Mouse (Mus musculus) hindbrain, embryonic 13.5 days (tissue): Measurements from ENCODE around the gene Vmn1r59. TPM values are rescaled to one million over a fixed set of nuclear protein-coding genes. Genes with fewer than 3 reads are reported as not detected.
"Not testable (repeated sequence)": the region's sequence is repeated elsewhere in the genome, so short reads cannot be mapped to it uniquely, and the experiment has no call there.

Source experiments
- ATAC-seq: fragments of 200-750 bp; cut with Nextera tagmentation; 2 replicates; pipeline ENCODE4 v1.8.0; 2017; ENCODE audit warnings: moderate TSS enrichment; ENCODE audit not compliant: low FRiP score
- H3K27ac ChIP-seq: fragments of 300-500 bp; sonication (generic); 2 replicates; pipeline ENCODE4 v1.5.1; 2015; ENCODE audit warnings: inconsistent platforms, mild to moderate bottlenecking, moderate library complexity
- H3K27me3 ChIP-seq: fragments of 300-500 bp; sonication (generic); 2 replicates; pipeline ENCODE4 v1.6.1; 2015; ENCODE audit warnings: mild to moderate bottlenecking, inconsistent platforms
- H3K36me3 ChIP-seq: fragments of 300-500 bp; sonication (generic); 2 replicates; pipeline ENCODE4 v1.6.1; 2015; ENCODE audit warnings: mild to moderate bottlenecking, inconsistent platforms
- H3K4me1 ChIP-seq: fragments of 300-500 bp; sonication (generic); replicated peaks from 2 replicates; pipeline ENCODE4 v1.6.1; 2015; ENCODE audit warnings: inconsistent platforms
- H3K4me2 ChIP-seq: fragments of 300-500 bp; sonication (generic); 2 replicates; pipeline ENCODE4 v1.6.1; 2015; ENCODE audit warnings: inconsistent platforms, mild to moderate bottlenecking, moderate library complexity
- H3K4me3 ChIP-seq: fragments of 300-500 bp; sonication (generic); 2 replicates; pipeline ENCODE4 v1.5.1; 2015; ENCODE audit warnings: mild to moderate bottlenecking, inconsistent platforms
- H3K9ac ChIP-seq: fragments of 300-500 bp; sonication (generic); 2 replicates; pipeline ENCODE4 v1.6.1; 2015; ENCODE audit warnings: mild to moderate bottlenecking, inconsistent platforms
- H3K9me3 ChIP-seq: fragments of 300-500 bp; sonication (generic); 2 replicates; pipeline ENCODE4 v1.6.1; 2016; ENCODE audit warnings: inconsistent platforms
- WGBS: fragments of 180-500 bp; shearing (Covaris S2); methylation state at CpG from one replicate; pipeline ENCODE4 v1.1.7; 2015; 5-methylcytosine and 5-hydroxymethylcytosine counted together
- polyA plus RNA-seq: library from polyadenylated mRNA; unstranded; fragments of >200 nt; fragmentation: Nextera tagmentation; extraction: Ambion mirVana; gene quantifications from 2 replicates; pipeline ENCODE4 v1.2.1, GENCODE M21; 2015

Vmn1r59 gene
- not detected in 2 replicates for polyA plus RNA-seq

DNA sequence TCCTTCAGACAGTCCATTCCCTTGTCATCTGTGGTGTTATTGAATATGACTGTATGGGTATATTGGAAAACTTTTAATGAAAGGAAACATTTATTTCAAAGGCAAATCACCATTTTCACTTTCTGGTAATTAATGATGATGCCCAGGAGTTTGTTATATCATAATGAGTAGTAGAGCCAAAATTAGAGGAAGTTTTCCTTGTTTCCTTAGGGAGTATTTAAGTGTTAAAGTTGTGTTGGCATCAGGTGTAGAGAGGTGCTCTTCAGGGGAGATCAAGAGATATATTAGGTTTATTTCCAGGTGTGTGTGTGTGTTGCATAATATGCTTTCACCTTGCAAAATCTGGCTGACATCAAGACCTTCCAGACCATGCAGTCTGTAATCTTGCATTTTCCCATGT is at the start of gene Vmn1r59:
Vmn1r59 (minus strand) TSS at position 101 of the 400 bp plus-strand sequence.
- ATAC-seq: no peak
- Histone ChIP-seq H3K27ac (no peak within 1 kb of the TSS), H3K27me3 (no peaks in the 10 kb centered on the region)

DNA sequence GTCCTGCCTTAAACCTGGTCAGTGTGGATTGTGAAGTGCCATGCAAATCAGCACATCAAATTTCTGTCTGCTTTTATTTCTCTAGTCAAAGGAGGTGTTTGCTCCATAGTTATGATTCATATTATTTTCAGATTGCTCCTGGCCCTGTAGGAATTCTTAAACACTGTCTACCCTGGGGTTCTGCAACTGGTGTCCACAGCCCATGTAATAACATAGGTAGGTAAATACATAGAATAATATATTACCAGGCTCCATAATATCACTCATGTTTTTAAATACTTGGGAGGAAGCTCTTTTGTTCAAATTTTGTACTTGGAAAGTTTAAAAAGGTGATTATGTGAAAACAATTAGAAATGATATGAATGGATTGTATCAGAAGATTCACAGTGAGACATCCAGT is 37.3 kb upstream of the Vmn1r59 start, which contains the start of gene Vmn2r28:
Vmn2r28 (minus strand) TSS at position 101 of the 400 bp plus-strand sequence.
- not testable (repeated sequence) for H3K4me1 ChIP-seq, ATAC-seq, H3K9ac ChIP-seq, H3K4me3 ChIP-seq, H3K27ac ChIP-seq, H3K27me3 ChIP-seq, H3K36me3 ChIP-seq, H3K9me3 ChIP-seq, H3K4me2 ChIP-seq

More for the DNA sequence above, at the start of gene Vmn1r59:
- Histone ChIP-seq H3K4me2 (no peak within 1 kb of the TSS), H3K4me3 (no peak within 1 kb of the TSS), H3K4me1 (no peaks in the 10 kb centered on the region), H3K9ac (no peak within 1 kb of the TSS), H3K9me3 (peaks cover 31% of the 10 kb centered on the region), H3K36me3 (no peaks in the 10 kb centered on the region)

GRCm38 (mm10) chr7:5454011-5454410 is 2.6 kb downstream of the Vmn1r59 start:
- H3K9ac ChIP-seq, H3K4me2 ChIP-seq, H3K27ac ChIP-seq, H3K4me1 ChIP-seq, ATAC-seq, H3K4me3 ChIP-seq, H3K27me3 ChIP-seq, H3K36me3 ChIP-seq: not testable (repeated sequence)
- 83% methylated on average over 3 of the region's 3 CpGs for WGBS
- peaks cover 27% of the 10 kb centered on the region for H3K9me3 ChIP-seq

DNA sequence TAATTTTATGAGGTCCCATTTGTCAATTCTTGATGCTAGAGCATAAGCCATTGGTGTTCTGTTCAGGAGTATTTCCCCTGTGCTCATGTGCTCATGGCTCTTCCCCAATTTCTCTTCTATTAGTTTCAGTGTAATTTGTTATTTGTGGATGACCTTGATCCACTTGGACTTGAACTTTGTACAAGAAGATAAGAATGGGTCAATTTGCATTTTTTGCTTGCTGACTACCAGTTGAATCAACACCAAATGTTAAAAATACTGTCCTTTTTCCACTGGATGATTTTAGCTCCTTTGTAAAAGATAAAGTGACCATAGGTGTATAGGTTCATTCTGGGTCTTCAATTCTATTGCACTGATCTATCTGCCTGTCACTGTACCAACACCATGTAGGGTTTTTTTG is 7.9 kb downstream of the Vmn1r59 start:
- H3K36me3 ChIP-seq: no peaks in the 10 kb centered on the region
- no peak for ATAC-seq
- H3K27ac ChIP-seq: no peak overlapping the region
- peaks cover 20% of the 10 kb centered on the region for H3K9me3 ChIP-seq
- no peak overlapping the region for H3K4me3 ChIP-seq
- no peak overlapping the region for H3K4me2 ChIP-seq
- H3K4me1 ChIP-seq: no peaks in the 10 kb centered on the region
- H3K27me3 ChIP-seq: no peaks in the 10 kb centered on the region
- H3K9ac ChIP-seq: no peak overlapping the region

DNA sequence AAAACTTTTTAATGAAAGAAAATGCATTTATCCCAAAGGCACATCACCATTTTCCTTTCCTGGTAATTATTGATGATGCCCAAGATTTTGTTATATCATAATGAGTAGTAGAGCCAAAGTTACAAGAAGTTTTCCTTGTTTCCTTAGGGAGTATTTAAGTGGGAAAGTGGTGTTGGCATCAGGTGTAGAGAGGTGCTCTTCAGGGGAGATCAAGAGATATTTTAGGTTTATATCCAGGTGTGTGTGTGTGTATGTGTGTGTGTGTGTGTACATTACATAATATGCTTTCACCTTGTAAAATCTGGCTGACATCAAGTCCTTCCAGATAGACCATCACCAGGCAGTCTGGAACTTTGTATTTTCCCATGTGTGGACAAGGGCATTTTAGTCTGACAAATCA is 43.3 kb downstream of the Vmn1r59 start, which contains the start of gene Vmn1r58:
Vmn1r58 (minus strand) TSS at position 101 of the 400 bp plus-strand sequence.
- not testable (repeated sequence) for H3K4me3 ChIP-seq, H3K36me3 ChIP-seq, ATAC-seq, H3K9ac ChIP-seq, H3K27ac ChIP-seq, H3K4me2 ChIP-seq, H3K27me3 ChIP-seq, H3K4me1 ChIP-seq
- H3K9me3 ChIP-seq: peaks cover 11% of the 10 kb centered on the region; the same call in 1 of the 2 replicates

DNA sequence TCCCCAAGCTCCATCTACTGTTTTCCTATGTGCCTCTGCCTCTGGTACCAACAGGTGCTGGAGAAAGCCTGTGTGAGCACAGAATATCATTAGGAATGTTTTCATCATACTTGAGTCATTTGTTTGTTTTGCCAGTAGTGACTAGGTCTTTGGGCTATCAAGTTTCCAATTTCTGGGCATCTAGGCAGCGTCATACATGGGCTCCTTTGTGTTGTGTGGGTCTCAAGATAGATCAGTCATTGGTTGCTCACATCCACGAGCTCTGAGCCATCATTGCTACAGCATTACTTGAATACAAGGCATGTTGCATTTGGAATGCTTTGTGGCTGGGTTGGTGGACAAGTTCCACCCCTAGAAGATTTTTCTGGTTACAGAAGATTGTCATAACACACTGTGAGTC is 50.4 kb downstream of the Vmn1r59 start:
- H3K27me3 ChIP-seq: no peaks in the 10 kb centered on the region
- H3K4me1 ChIP-seq: no peaks in the 10 kb centered on the region
- H3K36me3 ChIP-seq: no peaks in the 10 kb centered on the region
- no peak for ATAC-seq
- no peak overlapping the region for H3K27ac ChIP-seq
- H3K9ac ChIP-seq: no peak overlapping the region
- H3K9me3 ChIP-seq: peaks cover 35% of the 10 kb centered on the region
- 43% methylated on average over 2 of the region's 2 CpGs for WGBS
- no peak overlapping the region for H3K4me3 ChIP-seq
- no peak overlapping the region for H3K4me2 ChIP-seq

Other genes starting within 250 kb of the Vmn1r59 start
- not detected in 2 replicates for gene Vmn1r57, start 238.3 kb downstream of the Vmn1r59 start, polyA plus RNA-seq
- gene Gm5065, start 106.2 kb downstream of the Vmn1r59 start, polyA plus RNA-seq: not detected in 2 replicates
- gene Nlrp2, start 105.7 kb downstream of the Vmn1r59 start, polyA plus RNA-seq: not detected in 2 replicates
- not detected in 2 replicates for gene Vmn1r58, start 43.4 kb downstream of the Vmn1r59 start, polyA plus RNA-seq
- gene Vmn2r28, start 37.2 kb upstream of the Vmn1r59 start, polyA plus RNA-seq: not detected in 2 replicates
- gene Vmn1r60, start 90.5 kb upstream of the Vmn1r59 start, polyA plus RNA-seq: not detected in 2 replicates
- not detected in 2 replicates for gene Vmn1r61, start 156.5 kb upstream of the Vmn1r59 start, polyA plus RNA-seq
- gene Vmn1r62, start 216.9 kb upstream of the Vmn1r59 start, polyA plus RNA-seq: not detected in 2 replicates